Mouse (Mus musculus): Measurements from ENCODE around the gene Cyb561d1.

Gene Cyb561d1

GRCm38 (mm10) chr3:108203621-108204325, 2.8 kb upstream of the Cyb561d1 start:
- no peak for ATAC-seq (ENCODE audit: low TSS enrichment)

- no peak for ATAC-seq (ENCODE audit: low TSS enrichment)
Observed at GRCm38 (mm10) chr3:108203212-108203611, 2.2 kb upstream of the Cyb561d1 start.

- no peak for ATAC-seq (ENCODE audit: low TSS enrichment)
Observed at GRCm38 (mm10) chr3:108202506-108202905, 1.5 kb upstream of the Cyb561d1 start.

- no peak for ATAC-seq (ENCODE audit: low TSS enrichment)
Observed at GRCm38 (mm10) chr3:108199231-108199630, 1.8 kb downstream of the Cyb561d1 start.

GRCm38 (mm10) chr3:108197066-108197497, 3.9 kb downstream of the Cyb561d1 start:
- ATAC-seq (ENCODE audit: low TSS enrichment): peak; percentile 21

- peak; percentile 13; the same call in 1 of the 2 replicates for ATAC-seq (ENCODE audit: low TSS enrichment)
Observed at GRCm38 (mm10) chr3:108195941-108196590, 4.9 kb downstream of the Cyb561d1 start.

GRCm38 (mm10) chr3:108195287-108195686, 5.7 kb downstream of the Cyb561d1 start:
- no peak for ATAC-seq (ENCODE audit: low TSS enrichment)

- no peak for ATAC-seq (ENCODE audit: low TSS enrichment)
Observed at GRCm38 (mm10) chr3:108193686-108194085, 7.3 kb downstream of the Cyb561d1 start.

GRCm38 (mm10) chr3:108189897-108190296, 11.1 kb downstream of the Cyb561d1 start:
- ATAC-seq (ENCODE audit: low TSS enrichment): no peak

GRCm38 (mm10) chr3:108188716-108189490, 12.1 kb downstream of the Cyb561d1 start:
- ATAC-seq (ENCODE audit: low TSS enrichment): no peak

GRCm38 (mm10) chr3:108187111-108187795, 13.8 kb downstream of the Cyb561d1 start:
- ATAC-seq (ENCODE audit: low TSS enrichment): no peak

- ATAC-seq (ENCODE audit: low TSS enrichment): peak; percentile 59
Observed at GRCm38 (mm10) chr3:108186098-108187047, 14.6 kb downstream of the Cyb561d1 start, which contains the start of gene Amigo1. Gene Amigo1 (plus strand): TSS chr3:108186335.

GRCm38 (mm10) chr3:108185460-108186097, 15.4 kb downstream of the Cyb561d1 start:
- no peak for ATAC-seq (ENCODE audit: low TSS enrichment)

- no peak for ATAC-seq (ENCODE audit: low TSS enrichment)
Observed at GRCm38 (mm10) chr3:108184742-108185141, 16.3 kb downstream of the Cyb561d1 start.

GRCm38 (mm10) chr3:108180514-108180913, 20.5 kb downstream of the Cyb561d1 start:
- no peak for ATAC-seq (ENCODE audit: low TSS enrichment)

- ATAC-seq (ENCODE audit: low TSS enrichment): no peak
Observed at GRCm38 (mm10) chr3:108178756-108179715, 22.0 kb downstream of the Cyb561d1 start.

- ATAC-seq (ENCODE audit: low TSS enrichment): peak; percentile 95
Observed at GRCm38 (mm10) chr3:108174672-108175531, 26.1 kb downstream of the Cyb561d1 start.

GRCm38 (mm10) chr3:108169199-108169598, 31.8 kb downstream of the Cyb561d1 start:
- no peak for ATAC-seq (ENCODE audit: low TSS enrichment)

All from frontal cortex, adult (tissue).